13 mouse cellular contexts compared by ENCODE assay signal in the genomic region with DNA sequence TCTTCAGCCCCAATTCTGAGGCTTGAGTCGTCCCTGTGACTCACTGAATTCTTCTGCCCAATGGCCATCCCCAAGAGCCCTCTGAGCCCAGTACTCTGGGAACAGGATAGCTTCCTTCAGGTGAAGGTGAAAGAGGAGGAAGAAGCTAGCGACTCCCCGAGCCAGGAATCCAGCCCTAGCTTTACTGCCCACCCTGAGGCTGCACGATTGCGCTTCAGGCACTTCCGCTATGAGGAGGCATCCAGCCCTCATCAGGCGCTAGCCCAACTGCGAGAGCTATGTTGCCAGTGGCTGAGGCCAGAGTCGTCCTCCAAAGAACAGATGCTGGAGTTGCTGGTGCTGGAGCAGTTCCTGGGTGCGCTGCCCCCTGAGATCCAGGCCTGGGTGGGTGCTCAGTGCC. TPM values are rescaled to one million over a fixed set of nuclear protein-coding genes. Genes with fewer than 3 reads are reported as not detected.
DNase-seq lines count a peak whose midpoint lies in the region; ATAC-seq and TF ChIP-seq lines count a peak whose summit lies in the region.
"Had no signal": no experiment of that assay in that cellular context is flagged by ENCODE, and none has a peak within 500 bp of the region (broad histone marks: within the 10 kb centered on the region; RNA-seq: fewer than 3 reads in every experiment).

No protein-coding gene starts in this region.

- H3K27me3 ChIP-seq in heart, embryonic 15.5 days: no peaks in the 10 kb centered on the region
- no peaks in the 10 kb centered on the region for H3K27me3 ChIP-seq in heart, adult 2 months (ENCODE audit: control insufficient read depth, insufficient read depth, low read length)
- no peaks in the 10 kb centered on the region for H3K27me3 ChIP-seq in ES-Bruce4 (ENCODE audit: control insufficient read depth, insufficient read depth, low read length, poor library complexity, severe bottlenecking)
- H3K27me3 ChIP-seq: forebrain, embryonic 13.5 days had no signal

- no peak for ATAC-seq in heart, embryonic 15.5 days (replicated peaks; ENCODE audit: insufficient number of reproducible peaks, insufficient read depth, low FRiP score, low read depth)
- peak; percentile 90 for ATAC-seq in granulocyte monocyte progenitor cell, adult 5-6 weeks (replicated peaks; ENCODE audit: poor library complexity, severe bottlenecking)
- peak; percentile 91 for ATAC-seq in megakaryocyte progenitor cell, adult 5-6 weeks (replicated peaks; ENCODE audit: poor library complexity)
- ATAC-seq: forebrain, embryonic 13.5 days had no signal

- H3K27ac ChIP-seq in heart, embryonic 15.5 days: no peak overlapping the region
- H3K27ac ChIP-seq in heart, adult 2 months: no peak overlapping the region
- peak overlapping the region; percentile 95 for H3K27ac ChIP-seq in ES-Bruce4 (ENCODE audit: insufficient read depth, low read length)
- H3K27ac ChIP-seq: forebrain, embryonic 13.5 days; midbrain, embryonic 10.5 days had no signal

- intact Hi-C loops in heart, adult 2 months (cut with DNase I): no loop called here

- TF ChIP-seq EP300 in heart, adult 2 months (IDR thresholded peaks at IDR 0.05; ENCODE audit: insufficient read depth, low read depth, low read length): no peak
- TF ChIP-seq EP300 in ES-Bruce4 (IDR thresholded peaks at IDR 0.05; ENCODE audit: insufficient read depth, low read depth, low read length): peak; percentile 92

- no peak for TF ChIP-seq POLR2A in heart, adult 2 months (IDR thresholded peaks at IDR 0.05; ENCODE audit: insufficient read depth, low read depth, low read length)
- TF ChIP-seq POLR2A in ES-Bruce4 (IDR thresholded peaks at IDR 0.05; ENCODE audit: insufficient read depth, low read length): peak; percentile 76

- 50% methylated on average over 10 of the region's 10 CpGs for WGBS in heart, embryonic 15.5 days
- 66% methylated on average over 10 of the region's 10 CpGs for WGBS in heart, adult 2 months

- H3K9me3 ChIP-seq in heart, embryonic 15.5 days (replicated peaks): no peaks in the 10 kb centered on the region
- H3K9me3 ChIP-seq in ES-Bruce4 (replicated peaks; ENCODE audit: control insufficient read depth, insufficient read depth, low read length, poor library complexity, severe bottlenecking): no peaks in the 10 kb centered on the region
- H3K9me3 ChIP-seq: forebrain, embryonic 13.5 days; midbrain, embryonic 10.5 days had no signal

- peak overlapping the region; percentile 20; the same call in 1 of the 2 replicates for H3K4me3 ChIP-seq in heart, embryonic 15.5 days
- no peak overlapping the region for H3K4me3 ChIP-seq in heart, adult 2 months
- peak overlapping the region; percentile 91 for H3K4me3 ChIP-seq in ES-Bruce4 (ENCODE audit: low read depth, low read length)
- H3K4me3 ChIP-seq: forebrain, embryonic 13.5 days; midbrain, embryonic 10.5 days had no signal

- H3K36me3 ChIP-seq in heart, embryonic 15.5 days: peaks cover 39% of the 10 kb centered on the region
- no peaks in the 10 kb centered on the region for H3K36me3 ChIP-seq in heart, adult 2 months (ENCODE audit: control insufficient read depth, insufficient read depth, low read length)
- peaks cover 33% of the 10 kb centered on the region for H3K36me3 ChIP-seq in ES-Bruce4 (ENCODE audit: control insufficient read depth, insufficient read depth, low read length, poor library complexity, severe bottlenecking)

- H3K79me2 ChIP-seq in heart, adult 2 months (replicated peaks; ENCODE audit: control insufficient read depth, insufficient read depth, low read length): 0 out of 2 replicates have a peak, but pooled peaks cover 3% of the 10 kb centered on the region

- peaks cover 3% of the 10 kb centered on the region for H3K4me1 ChIP-seq in heart, embryonic 15.5 days (replicated peaks)
- H3K4me1 ChIP-seq in heart, adult 2 months (ENCODE audit: control insufficient read depth, insufficient read depth, low read length): no peaks in the 10 kb centered on the region
- H3K4me1 ChIP-seq in ES-Bruce4 (ENCODE audit: control insufficient read depth, insufficient read depth, low read length): no peaks in the 10 kb centered on the region

- no peak for TF ChIP-seq CTCF in heart, adult 2 months (IDR thresholded peaks at IDR 0.05)
- no peak for TF ChIP-seq CTCF in ES-Bruce4 (IDR thresholded peaks at IDR 0.05; ENCODE audit: low read depth, low read length)

- H3K9ac ChIP-seq in heart, embryonic 15.5 days: no peak overlapping the region
- H3K9ac ChIP-seq in heart, adult 2 months (ENCODE audit: low read depth, low read length): no peak overlapping the region
- H3K9ac ChIP-seq in ES-Bruce4 (ENCODE audit: low read depth, poor library complexity, severe bottlenecking): peak overlapping the region; percentile 41
- H3K9ac ChIP-seq: forebrain, embryonic 13.5 days had no signal

- DNase-seq in heart, adult 2 months: no peak
- no peak for DNase-seq in cerebellum, adult 18-20 months
- DNase-seq in urinary bladder, postnatal 10 days (ENCODE audit: low spot score): no peak
- DNase-seq in left cerebral cortex, adult 18-20 months (ENCODE audit: low spot score in 2 of 2): no peak
- DNase-seq: adrenal gland, postnatal 25 days; heart, adult 18-20 months; kidney, postnatal 14 days had no signal

- H3K4me2 ChIP-seq in heart, embryonic 15.5 days: peak overlapping the region; percentile 29
- H3K4me2 ChIP-seq: forebrain, embryonic 13.5 days had no signal

RNA-seq across cellular contexts. Expression of a gene that starts 6.0 kb away (rescaled TPM):
- 9.5 and 11.2 TPM in 2 replicates for polyA plus RNA-seq in heart, embryonic 15.5 days (2015; fragmentation: Nextera tagmentation; extraction: Ambion mirVana)
- 1 to 10 TPM; 5.7 TPM for total RNA-seq in heart, adult 2 months (2021)
- polyA plus RNA-seq in heart, adult 2 months (2012; rRNA removed): 6.0 and 9.2 TPM in 2 replicates
- polyA plus RNA-seq in ES-Bruce4 (2011; ENCODE audit: insufficient read depth, insufficient read length, low read depth, missing spikeins): 10.0 and 10.7 TPM in 2 replicates
- 26.6 and 32.4 TPM in 2 replicates for total RNA-seq in granulocyte monocyte progenitor cell, adult 5-6 weeks (2014; fragmentation: Nextera tagmentation)
- total RNA-seq in granulocyte monocyte progenitor cell, adult 5-6 weeks (2017): 4.8 and 8.1 TPM in 2 replicates
- 20.6 and 22.2 TPM in 2 replicates for total RNA-seq in megakaryocyte progenitor cell, adult 5-6 weeks (2015)
- total RNA-seq in megakaryocyte progenitor cell, adult 5-6 weeks (2017): 6.4 and 8.2 TPM in 2 replicates
- total RNA-seq in left cerebral cortex, adult 18-20 months (2021): 10 to 100 TPM; 15.7 to 16.2 TPM

RNA-seq across cellular contexts. Expression of a gene that starts 18.5 kb away (rescaled TPM):
- 453 and 535 TPM in 2 replicates for polyA plus RNA-seq in heart, embryonic 15.5 days (2015; fragmentation: Nextera tagmentation; extraction: Ambion mirVana)
- total RNA-seq in heart, adult 2 months (2021): 100 to 1,000 TPM; 525 to 621 TPM
- polyA plus RNA-seq in heart, adult 2 months (2012; rRNA removed): 842 and 914 TPM in 2 replicates
- polyA plus RNA-seq in ES-Bruce4 (2011; ENCODE audit: insufficient read depth, insufficient read length, low read depth, missing spikeins): 1,704 and 1,789 TPM in 2 replicates
- total RNA-seq in granulocyte monocyte progenitor cell, adult 5-6 weeks (2014; fragmentation: Nextera tagmentation): 2,621 and 2,837 TPM in 2 replicates
- 1,142 and 1,421 TPM in 2 replicates for total RNA-seq in granulocyte monocyte progenitor cell, adult 5-6 weeks (2017)
- 3,071 and 3,115 TPM in 2 replicates for total RNA-seq in megakaryocyte progenitor cell, adult 5-6 weeks (2015)
- total RNA-seq in megakaryocyte progenitor cell, adult 5-6 weeks (2017): 1,264 and 1,790 TPM in 2 replicates
- 100 to 1,000 TPM; 402 to 450 TPM for total RNA-seq in left cerebral cortex, adult 18-20 months (2021)

RNA-seq across cellular contexts. Expression of a gene that starts 22.6 kb away (rescaled TPM):
- 2.9 and 3.3 TPM in 2 replicates for polyA plus RNA-seq in heart, embryonic 15.5 days (2015; fragmentation: Nextera tagmentation; extraction: Ambion mirVana)
- total RNA-seq in heart, adult 2 months (2021): 1 to 10 TPM; 3.0 to 3.5 TPM
- 1.3 and 3.0 TPM in 2 replicates for polyA plus RNA-seq in heart, adult 2 months (2012; rRNA removed)
- 1.2 and 1.6 TPM in 2 replicates for polyA plus RNA-seq in ES-Bruce4 (2011; ENCODE audit: insufficient read depth, insufficient read length, low read depth, missing spikeins)
- total RNA-seq in granulocyte monocyte progenitor cell, adult 5-6 weeks (2014; fragmentation: Nextera tagmentation): 3.4 and 3.6 TPM in 2 replicates
- total RNA-seq in granulocyte monocyte progenitor cell, adult 5-6 weeks (2017): 2.5 and 3.1 TPM in 2 replicates
- total RNA-seq in megakaryocyte progenitor cell, adult 5-6 weeks (2015): 3.2 and 5.9 TPM in 2 replicates
- 2.0 and 2.7 TPM in 2 replicates for total RNA-seq in megakaryocyte progenitor cell, adult 5-6 weeks (2017)
- 1 to 10 TPM; 6.2 to 7.4 TPM for total RNA-seq in left cerebral cortex, adult 18-20 months (2021)

RNA-seq across cellular contexts. Expression of a gene that starts 23.6 kb away (rescaled TPM):
- polyA plus RNA-seq in heart, embryonic 15.5 days (2015; fragmentation: Nextera tagmentation; extraction: Ambion mirVana): 0.47 and 0.49 TPM in 2 replicates
- under 1 TPM; 0.18 to 0.23 TPM for total RNA-seq in heart, adult 2 months (2021)
- polyA plus RNA-seq in heart, adult 2 months (2012; rRNA removed): 0.12 and 0.14 TPM in 2 replicates
- polyA plus RNA-seq in ES-Bruce4 (2011; ENCODE audit: insufficient read depth, insufficient read length, low read depth, missing spikeins): 0.37 and 0.84 TPM in 2 replicates
- 0.92 and 0.95 TPM in 2 replicates for total RNA-seq in granulocyte monocyte progenitor cell, adult 5-6 weeks (2014; fragmentation: Nextera tagmentation)
- total RNA-seq in granulocyte monocyte progenitor cell, adult 5-6 weeks (2017): 0.26 and 0.88 TPM in 2 replicates
- 0.76 and 1.0 TPM in 2 replicates for total RNA-seq in megakaryocyte progenitor cell, adult 5-6 weeks (2015)
- total RNA-seq in megakaryocyte progenitor cell, adult 5-6 weeks (2017): 0.57 and 0.62 TPM in 2 replicates
- total RNA-seq in left cerebral cortex, adult 18-20 months (2021): under 1 TPM; 0.59 to 0.60 TPM
